Mouse (Mus musculus) midbrain, embryonic 16.5 days (tissue): ENCODE data around the gene Insl6. TPM values are rescaled to one million over a fixed set of nuclear protein-coding genes. Genes with fewer than 3 reads are reported as not detected.

Experiments used
- ATAC-seq: fragments of 200-750 bp; cut with Nextera tagmentation; 2 replicates; pipeline ENCODE4 v1.8.0; 2017; ENCODE audit warnings: moderate TSS enrichment
- H3K27ac ChIP-seq: fragments of 300-500 bp; sonication (generic); 2 replicates; pipeline ENCODE4 v1.5.1; 2014; ENCODE audit warnings: mild to moderate bottlenecking, low read length, mixed read lengths
- H3K27me3 ChIP-seq: fragments of 300-500 bp; sonication (generic); 2 replicates; pipeline ENCODE4 v1.6.1; 2014; ENCODE audit warnings: low read depth, low read length, mixed read lengths; ENCODE audit not compliant: control insufficient read depth, insufficient read depth
- H3K36me3 ChIP-seq: fragments of 300-500 bp; sonication (generic); 2 replicates; pipeline ENCODE4 v1.6.1; 2014; ENCODE audit warnings: mild to moderate bottlenecking, low read length, moderate library complexity, mixed read lengths; ENCODE audit not compliant: control insufficient read depth, insufficient read depth
- H3K4me1 ChIP-seq: fragments of 300-500 bp; sonication (generic); 2 replicates; pipeline ENCODE4 v1.6.1; 2014; ENCODE audit warnings: mild to moderate bottlenecking, low read length, mixed read lengths; ENCODE audit not compliant: control insufficient read depth, insufficient read depth
- H3K4me2 ChIP-seq: fragments of 300-500 bp; sonication (generic); 2 replicates; pipeline ENCODE4 v1.6.1; 2014; ENCODE audit warnings: mild to moderate bottlenecking, low read length, mixed read lengths
- H3K4me3 ChIP-seq: fragments of 300-500 bp; sonication (generic); 2 replicates; pipeline ENCODE4 v1.5.1; 2014; ENCODE audit warnings: low read depth, mild to moderate bottlenecking, low read length, moderate library complexity, mixed read lengths
- H3K9ac ChIP-seq: fragments of 300-500 bp; sonication (generic); 2 replicates; pipeline ENCODE4 v1.6.1; 2014; ENCODE audit warnings: low read depth, low read length, mixed read lengths
- H3K9me3 ChIP-seq: fragments of 300-500 bp; sonication (generic); replicated peaks from 2 replicates; pipeline ENCODE4 v1.6.1; 2014; ENCODE audit warnings: mild to moderate bottlenecking, low read length, mixed read lengths; ENCODE audit not compliant: control insufficient read depth, poor library complexity, severe bottlenecking
- WGBS: fragments of 180-500 bp; shearing (Covaris S2); extraction: QIAGEN DNeasy Blood & Tissue Kit; methylation state at CpG from one replicate; pipeline ENCODE4 v1.1.7; 2014; 5-methylcytosine and 5-hydroxymethylcytosine counted together
- polyA plus RNA-seq: library from polyadenylated mRNA; unstranded; fragments of >200 nt; fragmentation: Nextera tagmentation; extraction: Ambion mirVana; gene quantifications from 2 replicates; pipeline ENCODE4 v1.2.1, GENCODE M21; 2015

Insl6 gene
- polyA plus RNA-seq, 1 experiment from 2014 or later, result 0.82 TPM

- WGBS, result 93% methylated on average over 2 of the region's 2 CpGs
These were observed 11.5 kb upstream of the Insl6 start for GRCm38 (mm10) chr19:29336624-29337023.

GRCm38 (mm10) chr19:29334068-29334745, 9.1 kb upstream of the Insl6 start, which contains the start of gene Rln1:
Gene Rln1, minus strand, starts transcription at chr19:29334670.
- Histone ChIP-seq H3K4me1 (peaks cover 11% of the 10 kb centered on the region; the same call in 1 of the 2 replicates), H3K4me3 (peak within 1 kb of the TSS; percentile 52), H3K4me2 (peak within 1 kb of the TSS; percentile 86), H3K27me3 (no peaks in the 10 kb centered on the region), H3K9ac (peak within 1 kb of the TSS; percentile 80), H3K27ac (peak within 1 kb of the TSS; percentile 61; the same call in 1 of the 2 replicates), H3K36me3 (no peaks in the 10 kb centered on the region), H3K9me3 (no peaks in the 10 kb centered on the region)
- ATAC-seq, result peak; percentile 90
- WGBS, result 1% methylated on average over 23 of the region's 23 CpGs

More at GRCm38 (mm10) chr19:29336624-29337023, 11.5 kb upstream of the Insl6 start:
- Histone ChIP-seq H3K27me3 (no peaks in the 10 kb centered on the region), H3K4me1 (peaks cover 11% of the 10 kb centered on the region; the same call in 1 of the 2 replicates), H3K4me2 (no peak overlapping the region), H3K4me3 (no peak overlapping the region), H3K9ac (no peak overlapping the region), H3K36me3 (no peaks in the 10 kb centered on the region), H3K9me3 (no peaks in the 10 kb centered on the region), H3K27ac (no peak overlapping the region)
- no peak for ATAC-seq

DNA sequence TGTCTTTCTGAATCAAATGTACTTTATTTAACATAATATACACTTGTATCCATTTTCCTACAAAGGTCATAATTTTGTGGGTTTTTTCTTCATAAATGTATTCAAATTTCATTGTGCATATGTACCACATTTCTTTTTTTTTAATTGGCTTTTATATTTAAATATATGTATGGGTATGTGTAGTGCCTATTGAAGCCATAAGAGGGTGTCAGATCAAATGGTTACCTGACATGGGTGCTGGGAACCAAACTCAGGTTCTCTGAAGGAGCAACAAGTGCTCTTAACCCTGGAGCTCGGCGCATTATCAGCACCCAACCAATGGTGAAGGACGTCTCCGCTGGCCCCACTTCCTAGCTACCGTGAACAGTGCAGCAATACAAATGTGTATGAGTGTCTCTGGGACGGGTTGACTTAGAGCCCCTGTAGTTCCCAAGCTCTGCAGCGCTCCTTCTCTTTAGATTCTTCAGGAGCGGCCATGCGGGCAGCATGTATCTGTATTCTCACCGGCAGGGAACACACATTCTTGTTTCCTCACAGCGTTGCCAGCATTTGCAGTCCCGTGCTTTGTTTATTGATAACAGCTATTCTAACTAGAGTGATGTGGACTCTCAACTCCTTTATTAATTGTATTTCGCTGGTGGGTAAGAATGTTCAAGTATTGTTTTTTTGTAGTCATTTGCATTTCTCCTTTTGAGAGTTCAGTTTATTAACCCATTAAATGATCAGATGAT, 1.8 kb upstream of the Insl6 start:
- H3K9ac ChIP-seq, result no peak overlapping the region
- no peak overlapping the region for H3K27ac ChIP-seq
- no peak for ATAC-seq
- H3K36me3 ChIP-seq, result no peaks in the 10 kb centered on the region
- peaks cover 3% of the 10 kb centered on the region; the same call in 1 of the 2 replicates for H3K27me3 ChIP-seq
- peaks cover 6% of the 10 kb centered on the region; the same call in 1 of the 2 replicates for H3K4me1 ChIP-seq
- WGBS, result 77% methylated on average over 13 of the region's 13 CpGs
- no peaks in the 10 kb centered on the region for H3K9me3 ChIP-seq
- H3K4me3 ChIP-seq, result no peak overlapping the region
- no peak overlapping the region for H3K4me2 ChIP-seq

DNA sequence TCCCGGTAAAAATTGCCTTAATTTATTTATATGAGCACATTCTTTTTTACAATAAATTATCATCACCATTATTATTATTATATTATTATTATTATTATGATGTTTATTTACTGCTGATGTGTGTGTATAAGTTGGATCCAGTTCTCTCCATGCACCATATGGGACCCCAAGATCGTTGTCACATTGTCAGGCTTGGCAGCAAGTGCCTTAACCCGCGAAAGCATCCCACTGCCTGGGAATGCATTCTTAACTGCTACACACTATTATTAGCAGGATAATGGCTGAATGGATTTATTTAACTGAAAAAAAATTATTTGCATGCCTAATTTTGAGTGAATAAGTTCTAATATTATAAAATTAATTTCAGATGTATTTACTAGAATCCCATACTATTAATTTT, 1.2 kb upstream of the Insl6 start:
- no peak overlapping the region for H3K27ac ChIP-seq
- no peak overlapping the region for H3K9ac ChIP-seq
- no peak for ATAC-seq
- peaks cover 6% of the 10 kb centered on the region; the same call in 1 of the 2 replicates for H3K4me1 ChIP-seq
- H3K36me3 ChIP-seq, result no peaks in the 10 kb centered on the region
- H3K4me2 ChIP-seq, result no peak overlapping the region
- peaks cover 3% of the 10 kb centered on the region; the same call in 1 of the 2 replicates for H3K27me3 ChIP-seq
- 85% methylated on average over 4 of the region's 4 CpGs for WGBS
- no peaks in the 10 kb centered on the region for H3K9me3 ChIP-seq
- no peak overlapping the region for H3K4me3 ChIP-seq

DNA sequence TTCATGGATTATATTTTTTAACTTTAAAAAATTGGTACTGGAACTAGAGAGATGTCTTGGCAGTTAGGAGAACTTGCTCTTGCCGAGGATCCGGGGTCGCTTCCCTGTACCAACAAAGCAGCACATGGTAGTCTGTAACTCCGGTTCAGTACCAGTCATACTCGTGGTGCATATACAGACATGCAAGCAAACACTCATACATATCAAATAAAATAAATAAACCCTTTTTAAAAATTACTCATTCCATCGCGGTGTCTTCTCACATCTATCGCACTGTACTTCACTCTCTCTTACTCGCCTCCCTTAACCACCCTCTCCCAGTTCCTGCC, 660 bp upstream of the Insl6 start:
- no peak overlapping the region for H3K4me2 ChIP-seq
- no peaks in the 10 kb centered on the region for H3K36me3 ChIP-seq
- no peak overlapping the region for H3K27ac ChIP-seq
- no peak for ATAC-seq
- H3K9ac ChIP-seq, result no peak overlapping the region
- no peaks in the 10 kb centered on the region for H3K9me3 ChIP-seq
- 73% methylated on average over 9 of the region's 9 CpGs for WGBS
- H3K27me3 ChIP-seq, result peaks cover 3% of the 10 kb centered on the region; the same call in 1 of the 2 replicates
- H3K4me3 ChIP-seq, result no peak overlapping the region
- H3K4me1 ChIP-seq, result peaks cover 6% of the 10 kb centered on the region; the same call in 1 of the 2 replicates

DNA sequence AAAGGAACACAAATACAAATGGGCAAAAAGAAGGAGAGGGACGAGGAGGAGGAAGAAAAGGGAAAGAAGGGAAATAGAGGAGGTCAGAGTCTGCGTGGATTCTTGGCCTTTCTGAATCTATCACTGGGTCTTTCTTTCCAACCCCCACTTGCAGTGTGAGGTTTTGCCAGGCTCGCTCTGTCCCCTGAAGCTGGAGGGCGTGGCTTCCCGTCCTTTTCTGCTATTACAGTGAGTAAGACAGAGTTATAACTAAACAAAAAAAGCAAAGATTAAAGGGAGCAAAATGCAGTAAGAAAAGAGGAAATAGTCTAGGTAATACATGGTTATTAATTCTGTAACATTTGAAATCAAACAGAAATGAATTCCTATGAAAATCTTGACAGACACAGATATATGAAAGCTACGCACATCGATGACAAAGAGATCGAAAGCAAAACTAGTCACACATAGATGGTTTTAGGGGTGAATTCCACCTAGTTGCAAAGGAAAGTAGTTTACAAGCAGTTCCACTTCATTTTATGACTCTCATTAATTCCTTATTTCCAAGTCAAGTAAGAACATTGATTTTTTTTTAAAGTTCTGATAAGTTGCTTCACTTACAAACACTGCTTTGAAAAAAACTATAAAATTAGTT, 1.6 kb downstream of the Insl6 start:
- H3K9me3 ChIP-seq, result no peaks in the 10 kb centered on the region
- no peak for ATAC-seq
- H3K27ac ChIP-seq, result no peak overlapping the region
- WGBS, result 82% methylated on average over 8 of the region's 8 CpGs
- H3K36me3 ChIP-seq, result no peaks in the 10 kb centered on the region
- no peak overlapping the region for H3K4me3 ChIP-seq
- H3K9ac ChIP-seq, result no peak overlapping the region
- H3K4me1 ChIP-seq, result peaks cover 6% of the 10 kb centered on the region; the same call in 1 of the 2 replicates
- H3K4me2 ChIP-seq, result no peak overlapping the region
- peaks cover 3% of the 10 kb centered on the region; the same call in 1 of the 2 replicates for H3K27me3 ChIP-seq

DNA sequence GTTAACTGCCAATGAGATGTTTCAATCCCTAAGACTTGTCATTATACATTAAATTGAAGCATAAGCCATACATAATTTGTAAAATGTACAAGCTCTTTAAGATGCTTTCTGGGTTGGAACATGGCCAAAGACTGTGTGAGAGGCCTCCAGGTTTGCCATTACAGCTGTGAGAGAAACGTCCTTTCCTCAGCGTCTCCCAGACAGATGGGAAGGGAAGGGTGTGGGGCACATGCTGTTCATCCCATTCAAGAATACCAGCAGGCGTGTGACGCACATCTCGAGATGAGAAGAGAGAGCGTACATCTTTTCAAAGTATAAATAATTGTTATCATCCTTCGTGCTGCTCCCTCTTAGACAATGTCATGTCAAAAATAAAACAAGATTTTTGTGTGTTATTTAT, 12.5 kb downstream of the Insl6 start:
- Histone ChIP-seq H3K9me3 (peaks cover 11% of the 10 kb centered on the region; the same call in 1 of the 2 replicates), H3K27me3 (no peaks in the 10 kb centered on the region), H3K4me1 (no peaks in the 10 kb centered on the region), H3K4me3 (no peak overlapping the region), H3K36me3 (peaks cover 27% of the 10 kb centered on the region), H3K27ac (no peak overlapping the region), H3K9ac (no peak overlapping the region), H3K4me2 (no peak overlapping the region)
- WGBS, result 48% methylated on average over 7 of the region's 7 CpGs
- ATAC-seq, result no peak

GRCm38 (mm10) chr19:29311791-29312190, 13.4 kb downstream of the Insl6 start:
- Histone ChIP-seq H3K9ac (no peak overlapping the region), H3K4me3 (no peak overlapping the region), H3K27ac (no peak overlapping the region), H3K4me1 (no peaks in the 10 kb centered on the region), H3K4me2 (no peak overlapping the region), H3K36me3 (peaks cover 27% of the 10 kb centered on the region), H3K9me3 (peaks cover 9% of the 10 kb centered on the region; the same call in 1 of the 2 replicates), H3K27me3 (no peaks in the 10 kb centered on the region)
- 94% methylated on average over 8 of the region's 8 CpGs for WGBS
- ATAC-seq, result no peak
